10 mouse cellular contexts compared by ENCODE assay signal in the genomic region with DNA sequence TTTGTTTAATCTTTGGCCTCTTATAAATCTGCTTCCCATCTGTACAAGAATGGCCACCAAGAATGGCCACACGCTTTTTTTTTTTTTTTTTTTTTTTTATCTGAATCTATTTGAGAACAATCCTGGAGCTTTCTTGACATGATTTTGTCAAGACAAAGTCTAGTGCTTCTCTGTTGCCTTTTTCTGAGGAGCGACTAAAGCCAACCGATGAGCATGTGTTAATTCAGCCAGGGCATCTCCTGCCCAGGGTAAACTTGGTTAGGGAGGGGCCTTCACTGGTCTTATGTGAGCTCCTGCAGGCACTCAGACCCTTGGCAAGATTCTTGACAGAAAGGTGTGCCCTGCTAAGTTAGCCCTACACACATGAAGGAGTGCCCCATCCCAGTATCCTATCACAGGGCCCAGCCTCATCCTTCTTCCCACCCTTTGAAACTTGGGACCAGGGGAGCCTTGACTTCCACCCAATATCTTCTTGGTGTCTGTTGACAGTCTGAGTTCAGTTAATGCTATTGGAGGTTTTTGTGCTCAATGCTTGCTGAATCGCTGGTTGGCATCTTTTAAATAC. TPM values are rescaled to one million over a fixed set of nuclear protein-coding genes. Genes with fewer than 3 reads are reported as not detected.
DNase-seq lines count a peak whose midpoint lies in the region; ATAC-seq lines count a peak whose summit lies in the region.
"Had no signal": no experiment of that assay in that cellular context is flagged by ENCODE, and none has a peak within 500 bp of the region (broad histone marks: within the 10 kb centered on the region; RNA-seq: fewer than 3 reads in every experiment).

No protein-coding gene starts in this region.

- H3K9me3 ChIP-seq in heart, embryonic 11.5 days (replicated peaks; ENCODE audit: control insufficient read depth, low read length): no peaks in the 10 kb centered on the region
- H3K9me3 ChIP-seq in hindbrain, embryonic 14.5 days (ENCODE audit: control insufficient read depth, low read length): no peaks in the 10 kb centered on the region
- H3K9me3 ChIP-seq in midbrain, embryonic 13.5 days: no peaks in the 10 kb centered on the region

- WGBS in heart, embryonic 11.5 days (ENCODE audit: insufficient replicate concordance): 22% methylated on average over 4 of the region's 4 CpGs
- 24% methylated on average over 4 of the region's 4 CpGs for WGBS in hindbrain, embryonic 14.5 days
- WGBS in midbrain, embryonic 13.5 days: 18% methylated on average over 4 of the region's 4 CpGs

- H3K4me3 ChIP-seq in heart, embryonic 11.5 days (ENCODE audit: low read depth, low read length): peak overlapping the region; percentile 88
- peak overlapping the region; percentile 98 for H3K4me3 ChIP-seq in hindbrain, embryonic 14.5 days (replicated peaks; ENCODE audit: low read length)
- peak overlapping the region; percentile 79 for H3K4me3 ChIP-seq in midbrain, embryonic 13.5 days (replicated peaks)

- H3K9ac ChIP-seq in heart, embryonic 11.5 days (ENCODE audit: low read depth, low read length): peak overlapping the region; percentile 89
- peak overlapping the region; percentile 98 for H3K9ac ChIP-seq in hindbrain, embryonic 14.5 days
- H3K9ac ChIP-seq in midbrain, embryonic 13.5 days (replicated peaks): peak overlapping the region; percentile 94

- no peaks in the 10 kb centered on the region for H3K27me3 ChIP-seq in heart, embryonic 11.5 days (ENCODE audit: control insufficient read depth, insufficient read depth, low read length)
- no peaks in the 10 kb centered on the region for H3K27me3 ChIP-seq in hindbrain, embryonic 14.5 days (ENCODE audit: control insufficient read depth, insufficient read depth, low read length)
- no peaks in the 10 kb centered on the region for H3K27me3 ChIP-seq in midbrain, embryonic 13.5 days

- H3K4me2 ChIP-seq in heart, embryonic 11.5 days: peak overlapping the region; percentile 68
- peak overlapping the region; percentile 67 for H3K4me2 ChIP-seq in hindbrain, embryonic 14.5 days (replicated peaks)
- peak overlapping the region; percentile 69 for H3K4me2 ChIP-seq in midbrain, embryonic 13.5 days (replicated peaks)

- H3K36me3 ChIP-seq in heart, embryonic 11.5 days (ENCODE audit: control insufficient read depth, insufficient read depth, low read length): no peaks in the 10 kb centered on the region
- H3K36me3 ChIP-seq in hindbrain, embryonic 14.5 days (replicated peaks; ENCODE audit: control insufficient read depth, insufficient read depth): no peaks in the 10 kb centered on the region
- no peaks in the 10 kb centered on the region for H3K36me3 ChIP-seq in midbrain, embryonic 13.5 days
- H3K36me3 ChIP-seq: G1E had no signal

- peaks cover 14% of the 10 kb centered on the region for H3K4me1 ChIP-seq in heart, embryonic 11.5 days (ENCODE audit: control insufficient read depth, insufficient read depth, low read length)
- H3K4me1 ChIP-seq in hindbrain, embryonic 14.5 days (replicated peaks; ENCODE audit: control insufficient read depth, insufficient read depth, low read length): peaks cover 20% of the 10 kb centered on the region
- H3K4me1 ChIP-seq in midbrain, embryonic 13.5 days (replicated peaks): peaks cover 27% of the 10 kb centered on the region

- intact Hi-C loops in heart, postnatal 25 days (cut with DNase I): loop anchor here (5.0 kb wide), 3 partner anchors 68 to 208 kb away; a partner anchor contains a TSS

- no peak for DNase-seq in heart, postnatal 25 days (ENCODE audit: low spot score)
- peak; percentile 24 for DNase-seq in NIH3T3 (ENCODE audit: low read depth)
- DNase-seq in hindbrain, embryonic 14.5 days (ENCODE audit: low spot score): no peak
- DNase-seq in thymus, postnatal 0 days (ENCODE audit: low spot score): no peak
- DNase-seq in right cerebral cortex, postnatal 25 days: no peak
- DNase-seq in cerebellum, postnatal 14 days: no peak

- H3K27ac ChIP-seq in heart, embryonic 11.5 days (ENCODE audit: low read depth, low read length): no peak overlapping the region
- H3K27ac ChIP-seq in hindbrain, embryonic 14.5 days: peak overlapping the region; percentile 96
- H3K27ac ChIP-seq in midbrain, embryonic 13.5 days: peak overlapping the region; percentile 95; the same call in 1 of the 2 replicates

- no peak for ATAC-seq in heart, embryonic 11.5 days (replicated peaks; ENCODE audit: insufficient number of reproducible peaks, low FRiP score, low TSS enrichment)
- no peak for ATAC-seq in hindbrain, embryonic 14.5 days (ENCODE audit: low FRiP score)
- no peak for ATAC-seq in midbrain, embryonic 13.5 days

RNA-seq across cellular contexts. Expression of a gene that starts 5.4 kb away (rescaled TPM):
- polyA plus RNA-seq in heart, embryonic 11.5 days (2014; fragmentation: Nextera tagmentation; extraction: Ambion mirVana): 27.4 and 35.1 TPM in 2 replicates
- 10 to 100 TPM; 15.1 to 17.3 TPM for total RNA-seq in heart, postnatal 25 days (2021)
- 52.4 and 59.0 TPM in 2 replicates for polyA plus RNA-seq in hindbrain, embryonic 14.5 days (2014; fragmentation: Nextera tagmentation; extraction: Ambion mirVana)
- 44.2 and 47.9 TPM in 2 replicates for polyA plus RNA-seq in midbrain, embryonic 13.5 days (2015; fragmentation: Nextera tagmentation; extraction: Ambion mirVana)
- 3.4 and 3.9 TPM in 2 replicates for polyA plus RNA-seq in thymus, postnatal 0 days (2015; fragmentation: Nextera tagmentation; extraction: Ambion mirVana)
- total RNA-seq: neutrophil, adult 5-6 weeks had no signal
- polyA plus RNA-seq: G1E had no signal
